Mouse (Mus musculus) left cerebral cortex, postnatal 14 days (tissue): ENCODE results near the gene Gpr107. TPM values are rescaled to one million over a fixed set of nuclear protein-coding genes. Genes with fewer than 3 reads are reported as not detected.

Experiments
- DNase-seq, 2 experiments: peaks; one replicate each; pipeline ENCODE4 v3.0.0; 2021 to 2022; ENCODE audit warnings: low spot score in 2 of 2, mixed read lengths in 1 of 2
- intact Hi-C: fragments of 180-260 bp; cut with DNase I; formaldehyde crosslinking; loops from one replicate; pipeline ENCODE4 v1.15.1; 2025
- total RNA-seq, 2 experiments: library from RNA; stranded (reverse); gene quantifications; 2 replicates each; pipeline ENCODE4 v1.2.3; 2021

Gpr107 gene
- total RNA-seq, 2 experiments from 2014 or later, result 51.1 to 52.3 TPM

- intact Hi-C loops, result no loop called here
- no peak for DNase-seq
Observed at GRCm38 (mm10) chr2:31124694-31125093, 27.4 kb upstream of the Gpr107 start.

DNA sequence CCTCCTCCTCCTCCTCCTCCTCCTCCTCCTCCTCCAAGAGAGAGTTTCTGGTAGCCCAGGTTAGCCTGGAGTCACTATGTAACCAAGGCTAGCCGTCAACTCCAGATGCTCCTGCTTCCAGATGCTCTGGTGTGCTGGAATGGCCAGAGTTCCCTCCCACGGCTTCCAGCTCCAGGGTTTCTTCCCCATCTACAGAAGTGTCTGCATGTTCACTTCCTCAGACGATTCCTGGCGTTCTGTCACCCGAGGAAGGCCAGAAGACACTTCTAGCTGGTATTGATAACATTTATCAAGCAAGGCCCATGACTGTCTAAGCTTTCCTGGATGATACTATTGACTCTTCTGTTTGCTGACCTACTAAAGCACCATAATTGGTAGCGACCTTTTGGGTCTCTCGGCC, 27.0 kb upstream of the Gpr107 start:
- intact Hi-C loops, result no loop called here
- no peak for DNase-seq

DNA sequence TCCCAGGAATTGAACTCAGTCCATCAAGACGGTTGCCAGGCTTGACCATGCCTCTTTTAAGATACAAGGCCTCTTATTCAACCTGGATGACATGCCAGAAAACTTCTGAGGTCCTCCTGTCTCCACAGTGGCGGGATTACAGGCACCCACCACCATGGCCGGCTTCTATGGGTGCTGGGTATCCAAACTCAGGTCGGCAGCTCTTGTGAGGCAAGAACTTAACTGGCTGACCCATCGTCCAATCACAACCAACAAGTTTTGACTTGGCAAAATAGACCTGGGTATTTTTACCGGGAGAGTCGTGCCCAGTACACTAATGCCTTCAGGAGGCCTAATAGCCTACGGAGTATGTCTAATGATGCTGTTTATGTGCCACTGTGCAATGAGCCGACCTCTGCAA, 26.1 kb upstream of the Gpr107 start:
- intact Hi-C loops, result no loop called here
- no peak for DNase-seq

- intact Hi-C loops, result no loop called here
- no peak for DNase-seq
Observed at GRCm38 (mm10) chr2:31127219-31127618, 24.9 kb upstream of the Gpr107 start.

DNA sequence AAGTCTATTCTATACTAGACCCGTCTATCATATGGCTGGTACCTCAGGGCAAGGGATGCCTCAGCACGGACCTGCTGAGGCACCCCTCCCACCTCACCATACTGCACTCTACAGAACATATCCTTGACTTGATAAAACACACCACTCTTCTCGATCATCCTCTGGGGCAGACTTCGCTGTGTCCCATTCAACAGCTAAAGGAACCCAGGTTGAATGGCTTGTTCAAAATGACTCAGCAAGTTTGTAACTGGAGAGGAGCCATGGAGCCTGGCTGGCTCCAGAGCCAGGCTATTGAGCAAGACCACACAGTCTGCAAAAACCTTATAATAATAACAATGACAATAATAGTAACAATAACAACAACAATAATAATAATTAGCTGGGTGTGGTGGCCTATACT, 24.2 kb upstream of the Gpr107 start:
- intact Hi-C loops, result no loop called here
- no peak for DNase-seq

- intact Hi-C loops, result no loop called here
- DNase-seq, result no peak
Observed at GRCm38 (mm10) chr2:31129742-31130518, 22.2 kb upstream of the Gpr107 start.

- intact Hi-C loops, result no loop called here
- DNase-seq, result no peak
Observed at GRCm38 (mm10) chr2:31130815-31131299, 21.3 kb upstream of the Gpr107 start.

GRCm38 (mm10) chr2:31132682-31133081, 19.4 kb upstream of the Gpr107 start:
- DNase-seq, result no peak
- intact Hi-C loops, result no loop called here

DNA sequence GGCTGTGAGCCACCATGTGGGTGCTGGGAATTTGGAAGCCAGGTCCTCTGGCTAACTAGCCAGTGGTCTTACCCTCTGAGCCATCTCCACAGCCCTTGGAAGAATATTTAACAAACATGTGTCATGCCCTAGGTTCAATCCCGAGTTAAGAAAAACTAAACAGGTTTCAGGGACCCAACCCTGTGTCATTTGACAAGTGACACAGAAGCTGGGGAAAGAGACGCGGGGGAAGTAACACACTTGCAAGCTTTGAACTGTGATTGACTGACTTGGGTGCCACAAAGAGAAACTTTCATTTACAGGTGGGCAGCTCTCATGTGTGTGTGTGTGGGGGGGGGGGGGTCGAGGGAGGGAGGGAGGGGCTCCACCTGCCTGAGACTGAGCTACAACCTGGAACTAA, 18.1 kb upstream of the Gpr107 start:
- no peak for DNase-seq
- intact Hi-C loops, result no loop called here

DNA sequence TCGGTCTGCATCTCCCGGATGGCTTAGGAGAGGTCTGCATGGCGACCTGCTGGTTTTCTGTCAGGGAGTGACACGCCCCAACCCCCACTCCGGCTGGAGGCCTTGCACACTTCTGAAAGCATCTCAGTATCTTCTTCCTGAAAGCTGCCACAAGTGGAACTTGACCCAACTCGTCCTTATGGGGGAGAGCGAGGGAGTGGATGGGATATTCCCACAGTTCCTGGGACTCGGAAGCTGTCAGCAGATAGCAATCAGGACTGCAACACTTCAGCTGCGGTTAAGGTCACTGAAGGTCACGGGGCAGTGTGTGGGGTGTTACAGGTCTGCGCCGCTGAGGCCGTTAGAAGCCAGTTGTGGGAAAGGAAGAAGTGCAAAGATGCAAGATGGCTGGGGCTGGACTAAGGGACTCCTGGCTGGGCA, 16.6 kb upstream of the Gpr107 start:
- DNase-seq, result no peak
- intact Hi-C loops, result no loop called here

- no peak for DNase-seq
- intact Hi-C loops, result no loop called here
Observed at GRCm38 (mm10) chr2:31136338-31136737, 15.8 kb upstream of the Gpr107 start.

DNA sequence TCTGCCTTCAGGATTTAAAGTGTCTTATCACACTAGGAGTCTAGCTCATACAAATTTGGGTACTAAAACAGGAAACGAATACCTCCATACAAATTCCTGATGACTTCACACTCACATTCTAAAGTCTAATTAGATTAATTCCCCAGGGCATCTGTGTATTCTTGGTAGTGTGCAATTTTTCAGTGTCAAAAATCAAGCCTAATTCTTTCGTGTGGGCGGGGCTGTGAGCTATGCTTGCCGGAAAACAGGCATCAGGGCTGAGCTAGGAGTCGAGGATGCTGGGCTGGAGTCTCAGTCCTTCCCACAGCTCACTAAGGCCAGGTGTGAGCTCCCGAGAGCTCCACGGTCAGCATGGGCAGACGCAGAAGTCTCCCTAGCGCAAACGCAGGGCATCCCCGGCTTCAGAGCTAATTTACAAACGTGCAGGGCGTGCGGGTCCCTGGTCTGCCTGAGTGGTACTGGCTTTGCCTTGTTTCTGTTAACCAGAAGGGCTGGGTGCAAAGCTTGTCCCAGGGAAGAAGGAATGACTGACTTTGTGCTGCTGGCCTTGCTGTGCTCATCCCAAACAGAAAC, 15.0 kb upstream of the Gpr107 start:
- no peak for DNase-seq
- intact Hi-C loops, result no loop called here

DNA sequence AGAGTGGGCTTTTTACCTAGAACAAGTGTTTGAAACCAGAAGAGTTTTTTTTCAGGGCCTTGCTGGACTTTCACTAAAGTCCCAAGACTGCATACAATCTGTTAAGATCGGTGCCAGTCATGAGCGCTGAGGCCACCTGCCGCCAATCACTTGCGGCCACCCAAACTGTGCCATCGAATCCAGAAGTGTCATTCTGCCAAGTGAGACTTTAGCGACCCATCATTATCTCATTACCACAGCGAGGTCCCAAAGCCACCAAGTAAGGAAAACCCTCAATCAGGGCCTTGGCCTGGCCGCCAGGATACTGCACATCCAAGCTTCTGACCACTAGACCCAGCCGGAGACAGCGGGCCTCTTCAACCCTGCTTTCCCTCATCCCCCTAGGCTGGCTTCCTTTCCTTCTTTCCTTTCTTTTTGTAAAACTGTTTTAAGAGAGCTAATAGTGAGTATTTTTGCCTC, 12.9 kb upstream of the Gpr107 start:
- intact Hi-C loops, result no loop called here
- no peak for DNase-seq

- DNase-seq, result no peak
- intact Hi-C loops, result loop anchor here (5.0 kb wide), 1 partner anchor 118 kb away; no protein-coding TSS in a partner anchor
Observed at GRCm38 (mm10) chr2:31139991-31140771, 11.9 kb upstream of the Gpr107 start.

- intact Hi-C loops, result loop anchor here (5.0 kb wide), 1 partner anchor 118 kb away; no protein-coding TSS in a partner anchor
Observed at GRCm38 (mm10) chr2:31140772-31141073, 11.4 kb upstream of the Gpr107 start.

GRCm38 (mm10) chr2:31141074-31141866, 10.8 kb upstream of the Gpr107 start:
- intact Hi-C loops, result loop anchor here (5.0 kb wide), 1 partner anchor 119 kb away; no protein-coding TSS in a partner anchor
- DNase-seq, result no peak

More at GRCm38 (mm10) chr2:31140772-31141073, 11.4 kb upstream of the Gpr107 start:
- no peak for DNase-seq

- intact Hi-C loops, result loop anchor here (5.0 kb wide), 1 partner anchor 120 kb away; no protein-coding TSS in a partner anchor
- DNase-seq, result peak; percentile 84 to 90
Observed at GRCm38 (mm10) chr2:31141867-31142454, 10.2 kb upstream of the Gpr107 start, which contains the start of gene Fnbp1. Gene Fnbp1, minus strand, starts transcription at chr2:31142008.

GRCm38 (mm10) chr2:31142505-31142904, 9.6 kb upstream of the Gpr107 start:
- intact Hi-C loops, result loop anchor here (5.0 kb wide), 1 partner anchor 120 kb away; no protein-coding TSS in a partner anchor

DNA sequence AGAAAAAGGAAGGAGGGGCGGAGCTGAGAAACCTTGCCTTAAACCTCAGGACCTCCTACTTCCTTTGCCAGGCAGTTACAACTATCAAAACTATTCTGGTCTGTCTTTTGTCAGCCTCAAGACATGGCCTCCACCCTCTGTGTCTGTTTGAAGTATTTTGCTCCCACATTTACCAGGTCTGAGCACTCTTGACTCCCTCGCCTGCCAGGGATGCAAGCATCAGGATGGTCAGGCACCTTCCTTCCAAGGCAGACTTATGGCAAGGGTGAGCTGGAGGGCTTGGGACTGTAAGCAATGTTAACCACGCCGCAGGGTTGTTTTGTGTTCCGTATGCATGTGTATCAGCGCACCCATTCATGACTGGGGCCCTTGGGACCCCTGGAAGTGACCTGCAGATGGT, 8.8 kb upstream of the Gpr107 start:
- DNase-seq, result no peak
- intact Hi-C loops, result loop anchor here (5.0 kb wide), 1 partner anchor 121 kb away; no protein-coding TSS in a partner anchor

More at GRCm38 (mm10) chr2:31142505-31142904, 9.6 kb upstream of the Gpr107 start:
- no peak for DNase-seq
